Mouse (Mus musculus): ENCODE measurements around the gene Ppp1r2. TPM values are rescaled to one million over a fixed set of nuclear protein-coding genes. Genes with fewer than 3 reads are reported as not detected.

Gene Ppp1r2
- polyA plus RNA-seq, 1 experiment = 51.1 TPM

DNA sequence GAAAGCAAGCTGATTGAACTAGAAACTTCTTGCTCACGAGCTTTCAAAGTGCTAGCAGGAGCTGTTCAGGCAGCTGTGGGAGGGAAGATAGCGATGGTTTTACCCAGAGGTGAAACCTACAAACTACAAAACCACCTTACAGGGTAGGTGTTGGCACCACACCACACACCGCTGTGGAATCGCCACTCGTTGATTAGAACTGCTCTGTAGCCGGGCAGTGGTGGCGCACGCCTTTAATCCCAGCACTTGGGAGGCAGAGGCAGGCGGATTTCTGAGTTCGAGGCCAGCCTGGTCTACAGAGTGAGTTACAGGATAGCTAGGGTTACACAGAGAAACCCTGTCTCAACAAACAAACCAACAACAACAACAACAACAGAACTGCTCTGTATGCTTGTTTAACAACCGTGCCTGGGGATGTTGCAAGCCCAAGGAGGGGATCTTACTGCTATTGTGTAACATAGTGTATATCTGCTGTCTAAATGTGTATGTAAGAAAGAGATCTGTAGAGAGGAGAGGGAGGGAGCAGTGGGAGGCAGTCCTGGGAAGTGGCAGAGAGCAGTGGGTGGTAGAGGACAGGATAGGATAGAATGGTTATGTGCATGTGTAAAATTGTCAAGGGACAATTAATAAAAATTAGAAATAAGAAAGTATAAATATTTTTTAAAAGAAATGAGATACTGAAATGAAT lies 11.9 kb upstream of the Ppp1r2 start:
- DNase-seq (ENCODE audit: low read depth) = no peak
- TF ChIP-seq CTCF (IDR thresholded peaks at IDR 0.05; ENCODE audit: borderline replicate concordance, extremely low read depth, insufficient read depth, insufficient read length) (no peak), POLR2A (IDR thresholded peaks at IDR 0.05; ENCODE audit: borderline replicate concordance, extremely low read depth, insufficient read depth, insufficient read length, poor library complexity, severe bottlenecking) (no peak)

DNA sequence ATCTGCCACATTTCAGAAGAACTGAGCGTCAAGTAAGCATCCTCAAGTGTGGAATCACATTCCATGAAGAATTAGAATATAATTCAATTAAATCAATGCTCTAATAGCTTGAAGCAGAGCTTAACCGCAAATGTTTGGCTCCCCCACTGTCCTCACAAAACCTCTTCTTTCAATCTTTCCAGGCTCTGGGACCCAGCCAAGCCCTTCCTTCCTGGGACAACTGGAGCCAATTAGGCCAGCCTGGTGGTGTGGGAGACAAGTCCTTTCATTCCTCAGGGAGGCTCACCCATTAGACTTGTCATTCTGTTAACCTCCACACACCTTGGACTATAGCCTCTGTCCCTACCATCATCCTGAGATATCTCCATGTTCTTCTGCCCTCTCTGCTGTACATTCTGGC lies 6.9 kb upstream of the Ppp1r2 start:
- TF ChIP-seq CTCF (IDR thresholded peaks at IDR 0.05; ENCODE audit: borderline replicate concordance, extremely low read depth, insufficient read depth, insufficient read length) (no peak), POLR2A (IDR thresholded peaks at IDR 0.05; ENCODE audit: borderline replicate concordance, extremely low read depth, insufficient read depth, insufficient read length, poor library complexity, severe bottlenecking) (no peak)
- no peak for DNase-seq (ENCODE audit: low read depth)

DNA sequence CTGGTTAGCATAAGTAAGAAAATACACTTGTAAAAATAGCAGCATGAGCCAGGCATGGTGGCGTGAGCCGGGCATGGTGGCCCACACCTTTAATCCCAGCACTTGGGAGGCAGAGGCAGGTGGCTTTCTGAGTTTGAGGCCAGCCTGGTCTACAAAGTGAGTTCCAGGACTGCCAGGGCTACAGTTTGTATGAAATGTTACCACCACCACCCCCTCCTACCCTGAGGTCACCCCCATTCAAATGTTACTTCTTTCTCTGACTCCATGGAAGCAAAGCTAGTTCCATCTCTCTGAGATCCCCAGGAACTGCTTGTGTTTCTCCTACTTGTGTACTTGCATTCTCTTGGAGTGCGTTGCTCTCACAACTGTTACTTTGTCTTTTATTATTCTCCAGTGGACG lies 5.1 kb upstream of the Ppp1r2 start:
- TF ChIP-seq CTCF (IDR thresholded peaks at IDR 0.05; ENCODE audit: borderline replicate concordance, extremely low read depth, insufficient read depth, insufficient read length) (no peak), POLR2A (IDR thresholded peaks at IDR 0.05; ENCODE audit: borderline replicate concordance, extremely low read depth, insufficient read depth, insufficient read length, poor library complexity, severe bottlenecking) (no peak)
- no peak for DNase-seq (ENCODE audit: low read depth)

DNA sequence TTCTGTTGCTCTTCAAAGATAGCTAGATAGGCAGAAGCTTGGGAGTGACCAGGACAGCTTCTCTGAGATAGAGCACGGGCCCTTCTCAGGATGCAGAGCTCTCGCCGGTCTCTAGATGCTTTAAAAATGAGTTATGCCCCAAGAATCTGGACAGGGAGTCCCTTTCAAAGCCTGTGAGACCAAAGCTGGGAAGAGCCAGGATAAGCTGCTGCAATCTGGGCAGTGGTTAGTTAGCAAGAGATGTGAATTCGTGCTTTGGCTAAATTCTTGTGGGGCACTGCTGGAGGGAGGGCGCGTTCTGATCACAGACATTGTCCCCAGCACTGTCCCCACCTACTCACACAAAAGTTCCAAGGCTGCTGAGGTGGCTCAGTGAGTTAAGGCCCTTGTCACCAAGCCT lies 3.5 kb upstream of the Ppp1r2 start:
- DNase-seq (ENCODE audit: low read depth) = no peak
- TF ChIP-seq POLR2A (IDR thresholded peaks at IDR 0.05; ENCODE audit: borderline replicate concordance, extremely low read depth, insufficient read depth, insufficient read length, poor library complexity, severe bottlenecking) (no peak), CTCF (IDR thresholded peaks at IDR 0.05; ENCODE audit: borderline replicate concordance, extremely low read depth, insufficient read depth, insufficient read length) (no peak)

DNA sequence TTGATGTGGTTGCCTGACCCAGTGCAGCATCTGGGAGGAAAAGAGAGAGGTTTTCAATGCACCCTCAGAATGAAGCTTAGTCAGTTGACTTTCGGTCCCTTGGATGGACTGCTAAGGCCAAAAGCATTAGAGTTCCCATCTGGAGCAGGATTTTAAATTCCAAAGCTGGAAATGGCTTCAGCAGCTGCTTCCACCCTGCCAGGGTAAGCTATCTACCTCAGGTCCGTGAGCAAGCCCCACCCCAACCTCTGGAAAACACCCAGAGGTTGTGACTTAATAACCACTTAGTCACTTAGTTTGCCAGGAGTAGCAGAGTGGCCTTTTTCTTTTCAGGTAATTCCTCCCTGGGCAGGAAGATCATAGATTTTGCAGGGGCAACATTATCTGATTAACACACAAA lies 3.0 kb upstream of the Ppp1r2 start:
- TF ChIP-seq POLR2A (IDR thresholded peaks at IDR 0.05; ENCODE audit: borderline replicate concordance, extremely low read depth, insufficient read depth, insufficient read length, poor library complexity, severe bottlenecking) = no peak
- no peak for TF ChIP-seq CTCF (IDR thresholded peaks at IDR 0.05; ENCODE audit: borderline replicate concordance, extremely low read depth, insufficient read depth, insufficient read length)
- DNase-seq (ENCODE audit: low read depth) = no peak

DNA sequence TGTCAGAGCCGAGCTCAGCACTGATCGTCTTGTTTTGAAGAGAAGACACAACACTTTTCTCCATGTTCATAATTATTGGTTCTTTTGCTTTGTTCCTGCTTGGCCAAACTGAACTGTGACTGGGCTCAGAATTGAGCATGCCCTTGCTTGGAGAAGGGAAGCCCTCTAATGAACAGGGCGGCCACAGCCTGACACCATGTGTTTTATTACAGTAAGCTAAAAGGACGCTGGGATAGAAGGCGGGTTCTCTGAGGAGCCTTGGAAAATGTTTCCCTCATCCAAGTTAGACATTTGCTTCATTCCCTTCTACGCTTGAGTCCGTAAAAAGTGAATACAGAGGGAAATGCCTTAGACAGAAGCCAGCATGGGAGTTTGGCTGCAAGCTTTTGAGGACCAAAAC lies 1.9 kb upstream of the Ppp1r2 start:
- DNase-seq (ENCODE audit: low read depth) = no peak
- TF ChIP-seq POLR2A (IDR thresholded peaks at IDR 0.05; ENCODE audit: borderline replicate concordance, extremely low read depth, insufficient read depth, insufficient read length, poor library complexity, severe bottlenecking) (no peak), CTCF (IDR thresholded peaks at IDR 0.05; ENCODE audit: borderline replicate concordance, extremely low read depth, insufficient read depth, insufficient read length) (no peak)

DNA sequence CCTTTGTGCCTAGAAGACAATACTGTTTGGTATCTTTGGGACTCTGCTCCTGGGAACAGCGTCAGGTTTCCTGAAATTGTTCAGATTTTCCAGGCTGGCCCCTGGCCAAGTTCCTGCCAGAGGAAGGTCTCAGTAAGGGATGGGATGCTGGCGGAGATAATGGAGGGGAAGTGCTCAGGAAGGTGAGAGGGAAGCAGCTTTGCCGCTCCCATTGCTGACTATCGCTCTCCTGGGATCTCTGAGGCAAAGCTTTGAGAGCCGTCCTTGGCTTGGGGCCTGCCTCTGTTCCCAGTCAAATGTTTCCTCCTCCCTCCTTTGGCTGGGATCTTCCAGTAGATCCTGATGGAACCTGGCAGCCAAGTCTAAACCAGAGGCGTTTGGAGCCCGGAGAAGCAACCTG lies 1.5 kb upstream of the Ppp1r2 start:
- DNase-seq (ENCODE audit: low read depth) = no peak
- TF ChIP-seq CTCF (IDR thresholded peaks at IDR 0.05; ENCODE audit: borderline replicate concordance, extremely low read depth, insufficient read depth, insufficient read length) = no peak
- TF ChIP-seq POLR2A (IDR thresholded peaks at IDR 0.05; ENCODE audit: borderline replicate concordance, extremely low read depth, insufficient read depth, insufficient read length, poor library complexity, severe bottlenecking) = no peak

DNA sequence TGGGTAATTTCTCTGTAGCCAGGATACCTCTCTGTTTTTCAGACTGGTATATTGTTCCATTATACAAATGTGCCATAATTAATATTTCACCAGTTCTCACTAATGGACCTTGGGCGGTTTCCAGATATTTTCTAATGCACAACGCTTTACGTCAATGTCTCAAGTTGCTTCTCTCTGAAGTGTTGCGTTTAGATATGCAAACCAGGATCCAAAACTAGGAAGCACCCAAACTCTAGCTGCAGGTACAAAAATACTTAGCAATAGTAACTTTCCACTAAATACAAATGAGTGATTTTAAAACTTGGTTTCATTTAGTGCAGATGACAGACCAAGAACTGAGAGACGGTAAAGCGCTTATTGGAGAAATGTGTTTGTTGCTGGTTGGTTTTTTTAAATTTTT lies 993 bp downstream of the Ppp1r2 start:
- TF ChIP-seq POLR2A (IDR thresholded peaks at IDR 0.05; ENCODE audit: borderline replicate concordance, extremely low read depth, insufficient read depth, insufficient read length, poor library complexity, severe bottlenecking) (no peak), CTCF (IDR thresholded peaks at IDR 0.05; ENCODE audit: borderline replicate concordance, extremely low read depth, insufficient read depth, insufficient read length) (no peak)
- no peak for DNase-seq (ENCODE audit: low read depth)

DNA sequence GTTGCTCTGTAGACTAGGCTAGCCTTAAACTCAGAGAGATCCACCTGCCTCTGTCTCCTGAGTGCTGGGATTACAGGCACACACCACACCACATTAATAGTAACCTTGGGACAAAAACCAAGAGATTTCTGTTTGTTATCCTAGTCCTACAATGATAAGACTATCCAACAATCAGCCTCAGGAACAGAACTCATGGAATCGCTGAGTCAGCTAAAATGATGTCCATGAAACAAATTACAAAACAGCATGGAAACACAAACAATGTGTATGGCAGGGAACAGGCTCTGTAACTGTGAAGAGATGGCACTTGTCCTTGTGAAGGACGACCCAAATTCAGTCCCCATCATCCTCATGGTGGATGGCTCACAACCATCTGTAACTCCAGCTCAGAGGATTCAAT lies 8.4 kb downstream of the Ppp1r2 start:
- TF ChIP-seq POLR2A (IDR thresholded peaks at IDR 0.05; ENCODE audit: borderline replicate concordance, extremely low read depth, insufficient read depth, insufficient read length, poor library complexity, severe bottlenecking) = no peak
- TF ChIP-seq CTCF (IDR thresholded peaks at IDR 0.05; ENCODE audit: borderline replicate concordance, extremely low read depth, insufficient read depth, insufficient read length) = no peak
- no peak for DNase-seq (ENCODE audit: low read depth)

DNA sequence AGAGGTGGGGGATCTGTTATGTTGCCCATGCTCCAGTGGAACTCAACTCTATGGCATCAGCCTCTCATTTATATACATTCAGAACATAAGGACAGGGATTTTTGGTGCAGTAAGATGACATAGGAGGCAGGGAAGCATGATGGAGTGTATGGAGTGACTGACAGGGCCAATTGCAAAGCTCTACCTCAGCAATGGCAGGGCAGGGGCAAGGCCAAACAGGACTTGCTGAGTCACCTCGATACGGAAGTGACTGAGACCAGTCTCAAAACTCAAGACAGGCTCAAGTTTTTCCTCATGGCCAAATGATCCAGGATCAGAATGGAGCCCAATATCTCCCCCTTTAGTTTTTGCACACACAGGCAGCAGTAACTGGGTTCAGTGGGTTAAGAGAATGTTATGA lies 18.9 kb downstream of the Ppp1r2 start:
- no peak for DNase-seq (ENCODE audit: low read depth)
- TF ChIP-seq CTCF (IDR thresholded peaks at IDR 0.05; ENCODE audit: borderline replicate concordance, extremely low read depth, insufficient read depth, insufficient read length) (no peak), POLR2A (IDR thresholded peaks at IDR 0.05; ENCODE audit: borderline replicate concordance, extremely low read depth, insufficient read depth, insufficient read length, poor library complexity, severe bottlenecking) (no peak)

DNA sequence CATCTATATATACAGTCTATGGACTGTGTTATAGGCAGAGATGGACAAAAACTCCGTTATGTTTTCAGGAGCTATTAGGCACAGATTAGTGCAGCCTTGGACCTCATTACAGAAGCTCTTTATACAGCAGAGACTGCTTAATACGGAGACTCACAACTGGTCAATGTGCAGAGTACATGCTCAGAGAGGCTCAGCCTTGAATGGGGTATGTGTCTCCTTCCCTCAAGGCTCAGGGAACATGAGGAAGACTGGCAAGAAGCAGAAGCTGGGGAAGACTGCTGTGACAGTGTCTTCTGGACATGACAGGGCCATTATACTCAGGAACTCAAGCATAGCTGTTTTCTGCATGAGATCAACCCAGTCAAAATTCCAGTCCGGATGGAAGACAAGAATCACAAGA lies 19.4 kb downstream of the Ppp1r2 start:
- no peak for DNase-seq (ENCODE audit: low read depth)
- no peak for TF ChIP-seq CTCF (IDR thresholded peaks at IDR 0.05; ENCODE audit: borderline replicate concordance, extremely low read depth, insufficient read depth, insufficient read length)
- TF ChIP-seq POLR2A (IDR thresholded peaks at IDR 0.05; ENCODE audit: borderline replicate concordance, extremely low read depth, insufficient read depth, insufficient read length, poor library complexity, severe bottlenecking) = no peak

DNA sequence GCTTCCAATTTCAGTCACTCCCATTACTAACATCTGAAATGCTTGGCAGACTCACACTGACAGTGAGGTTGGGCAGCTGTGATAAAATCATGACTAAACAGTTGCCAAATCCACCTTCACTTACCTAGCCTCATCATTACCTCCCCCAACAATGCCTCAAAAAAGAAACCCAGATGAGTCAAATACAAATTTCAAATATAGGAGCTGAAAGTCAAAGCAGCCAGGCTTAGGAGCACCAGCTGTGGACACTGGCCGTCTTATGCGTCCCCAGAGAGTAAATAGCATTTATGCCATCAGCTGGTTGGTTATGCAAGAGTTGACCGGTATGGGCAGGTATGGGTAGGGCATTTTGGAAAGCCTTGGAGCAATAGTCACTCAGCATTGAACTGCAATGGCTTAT lies 25.7 kb downstream of the Ppp1r2 start:
- TF ChIP-seq CTCF (IDR thresholded peaks at IDR 0.05; ENCODE audit: borderline replicate concordance, extremely low read depth, insufficient read depth, insufficient read length) = no peak
- no peak for TF ChIP-seq POLR2A (IDR thresholded peaks at IDR 0.05; ENCODE audit: borderline replicate concordance, extremely low read depth, insufficient read depth, insufficient read length, poor library complexity, severe bottlenecking)
- no peak for DNase-seq (ENCODE audit: low read depth)
